Mouse (Mus musculus) layer of hippocampus, adult 11-12 months (tissue): Measurements from ENCODE around the gene Atox1.

Experiments
- DNase-seq: peaks from one replicate; pipeline ENCODE4 v3.0.0; 2022; ENCODE audit warnings: low spot score

The Atox1 gene

GRCm38 (mm10) chr11:55413416-55413796 lies 47.6 kb downstream of the Atox1 start:
- no peak for DNase-seq

DNA sequence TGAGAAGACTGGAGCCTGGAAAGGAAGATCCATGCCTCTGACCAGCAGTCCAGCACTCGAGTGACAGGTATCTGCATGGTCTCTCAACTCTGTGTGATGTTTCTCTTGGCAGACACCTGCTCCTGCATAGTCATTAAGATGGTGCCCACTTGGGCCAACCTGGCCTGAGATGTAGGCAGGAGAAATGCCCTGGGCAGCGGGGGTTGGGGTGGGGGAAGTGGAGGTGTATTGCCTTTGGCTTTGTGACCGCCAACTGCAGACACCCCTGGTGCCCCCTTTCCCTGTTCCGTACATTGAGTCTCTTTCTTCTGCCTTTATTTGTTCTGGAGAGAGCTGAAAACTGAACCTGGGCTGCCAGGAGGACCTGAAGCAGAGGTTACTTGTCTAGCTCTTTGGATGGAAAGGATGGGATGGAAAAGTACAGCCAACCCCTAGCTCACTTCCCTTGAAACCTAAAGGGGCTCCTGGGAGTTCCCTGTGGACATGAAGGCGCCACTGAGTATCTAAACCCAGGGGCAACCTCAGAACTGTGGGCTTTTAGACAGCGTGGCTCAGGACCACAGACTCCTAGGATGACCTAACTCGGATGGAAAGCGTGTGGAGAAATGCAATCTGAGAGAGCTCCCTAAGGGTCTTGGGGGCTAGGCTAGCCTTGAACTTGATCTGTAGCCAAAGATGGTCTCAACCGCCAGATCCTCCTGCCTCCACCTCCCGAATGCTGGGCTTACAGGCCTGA lies 48.2 kb downstream of the Atox1 start:
- DNase-seq = no peak

GRCm38 (mm10) chr11:55412034-55412433 lies 49.0 kb downstream of the Atox1 start:
- DNase-seq = no peak

DNA sequence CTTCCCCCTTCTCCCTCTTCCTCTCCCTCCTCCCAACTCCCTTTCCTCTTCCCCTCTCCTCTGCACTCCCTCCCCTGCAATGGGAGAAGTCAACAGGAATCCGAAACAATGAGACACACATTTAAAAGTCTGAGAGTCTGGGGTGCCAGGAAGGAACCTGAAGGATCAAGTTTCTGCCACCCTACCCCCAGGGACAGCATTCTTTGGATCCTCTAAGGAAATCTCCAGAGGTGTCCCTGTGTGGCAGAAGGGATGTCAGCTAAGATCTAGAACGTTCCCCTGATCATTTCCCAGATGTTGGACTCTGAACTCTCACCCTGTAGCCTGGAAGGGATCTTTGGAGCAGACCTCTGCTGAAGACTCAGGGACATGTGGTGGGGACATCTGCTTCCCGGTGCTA lies 50.5 kb downstream of the Atox1 start:
- no peak for DNase-seq

DNA sequence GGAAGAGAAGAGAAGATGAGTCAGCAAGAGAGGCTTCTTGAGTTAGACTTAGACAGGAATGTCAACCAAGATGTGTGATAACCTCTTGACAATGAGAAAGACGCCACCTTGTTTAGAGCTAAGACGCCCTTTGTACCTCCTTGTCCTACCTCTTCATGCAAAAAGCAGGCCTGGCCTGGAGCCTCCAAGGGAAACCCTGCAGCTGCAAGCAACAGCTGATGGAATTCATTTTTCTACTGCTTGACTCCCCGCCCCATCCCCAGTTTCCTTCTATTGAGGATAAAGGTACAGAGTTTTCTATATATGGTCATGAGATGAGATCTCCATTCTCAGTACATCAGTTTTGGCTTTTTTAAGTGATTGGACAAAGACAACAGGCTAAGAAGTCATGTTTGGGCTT lies 51.0 kb downstream of the Atox1 start:
- no peak for DNase-seq

DNA sequence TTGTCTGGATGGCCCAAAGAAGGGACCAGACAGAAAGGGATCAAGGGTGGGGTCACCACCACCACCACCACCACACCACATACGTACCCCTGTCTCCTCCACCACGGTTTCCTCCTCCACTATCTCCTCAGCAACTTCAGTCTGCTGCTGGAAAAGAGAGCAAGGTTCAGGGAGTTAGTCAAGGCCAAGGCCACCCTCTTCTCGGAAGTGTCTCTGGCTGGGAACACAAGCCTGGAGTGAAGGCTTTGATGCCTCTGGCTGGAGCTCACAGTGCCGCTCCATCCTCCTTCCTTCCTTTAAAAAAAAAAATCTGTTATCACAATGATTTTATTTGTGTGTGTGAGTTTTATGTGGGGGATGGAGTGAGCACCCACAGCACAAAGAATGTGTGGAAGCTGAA lies 53.9 kb downstream of the Atox1 start:
- DNase-seq = no peak

- DNase-seq = no peak
Measured at GRCm38 (mm10) chr11:55405601-55406469, 55.2 kb downstream of the Atox1 start.

GRCm38 (mm10) chr11:55404659-55405457 lies 56.2 kb downstream of the Atox1 start:
- DNase-seq = no peak

GRCm38 (mm10) chr11:55400863-55401262 lies 60.2 kb downstream of the Atox1 start:
- no peak for DNase-seq

- DNase-seq = no peak
Measured at GRCm38 (mm10) chr11:55398371-55398770, 62.7 kb downstream of the Atox1 start.

DNA sequence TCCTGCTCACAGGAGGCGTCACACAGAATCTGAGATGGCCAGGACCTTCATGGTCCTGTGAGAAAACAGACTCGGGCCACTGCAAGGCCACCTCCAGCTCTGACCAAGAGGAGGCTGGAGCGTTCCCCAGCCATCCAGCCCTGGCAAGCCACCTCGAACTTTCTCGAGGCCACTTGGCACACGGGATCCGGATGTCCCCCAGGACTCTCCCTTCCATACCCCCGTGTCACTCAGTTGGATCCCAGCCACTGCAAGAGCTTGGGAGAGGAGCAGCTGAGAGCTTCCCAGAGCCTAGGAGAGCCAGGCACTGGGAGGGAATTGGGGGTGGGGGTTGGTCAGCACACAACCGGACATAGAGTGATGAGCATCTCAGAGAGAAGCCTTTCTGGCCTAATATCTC lies 63.6 kb downstream of the Atox1 start:
- DNase-seq = no peak

DNA sequence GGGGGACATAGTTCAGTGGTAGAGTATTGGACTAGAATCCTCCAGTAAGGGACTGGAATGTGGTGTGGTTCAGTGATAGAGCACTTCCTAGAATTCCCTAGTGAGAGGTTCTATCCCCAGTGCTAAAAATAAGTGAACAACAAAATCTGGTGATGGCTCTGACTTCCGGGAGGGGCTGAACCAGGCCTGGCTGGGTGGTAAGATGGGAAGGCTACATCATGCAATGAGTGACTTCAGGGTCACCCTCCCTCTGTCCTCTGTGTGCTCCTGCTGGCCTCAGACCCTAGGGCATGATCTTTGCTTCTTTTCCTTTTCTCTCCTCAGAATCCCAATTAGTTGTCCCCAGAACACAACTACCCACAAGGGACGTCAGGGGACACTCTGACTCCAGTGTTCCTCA lies 64.0 kb downstream of the Atox1 start:
- no peak for DNase-seq
